Mouse (Mus musculus) bone marrow, adult 2 months (tissue): Measurements from ENCODE around the gene Hils1.

ENCODE experiments used
- CTCF ChIP-seq: fragments of 200-500 bp; IDR thresholded peaks from 2 replicates; pipeline ENCODE4 v1.5.1; 2011; ENCODE audit warnings: low read length, control low read depth; ENCODE audit not compliant: control insufficient read depth, insufficient read depth
- POLR2A ChIP-seq: fragments of 200-500 bp; IDR thresholded peaks from 2 replicates; pipeline ENCODE4 v1.6.1; 2011; ENCODE audit warnings: low read depth, mild to moderate bottlenecking, control low read depth, low read length, borderline replicate concordance; ENCODE audit not compliant: control insufficient read depth

- TF ChIP-seq CTCF (no peak), POLR2A (no peak)
Measured at GRCm38 (mm10) chr11:95010141-95010739, 42.8 kb downstream of the Hils1 start.
